Mouse (Mus musculus) cerebellum, adult 2 months (tissue): Measurements from ENCODE around the gene Syn2. TPM values are rescaled to one million over a fixed set of nuclear protein-coding genes. Genes with fewer than 3 reads are reported as not detected.

Source experiments
- DNase-seq, 2 experiments: peaks; one replicate each; pipeline ENCODE4 v3.0.0; 2021
- H3K27ac ChIP-seq: fragments of 200-500 bp; 2 replicates; pipeline ENCODE4 v1.5.1; 2012; ENCODE audit warnings: low read length, control low read depth, inconsistent platforms; ENCODE audit not compliant: insufficient read depth
- H3K27me3 ChIP-seq: fragments of 200-500 bp; 2 replicates; pipeline ENCODE4 v1.6.1; 2012; ENCODE audit warnings: inconsistent platforms, mild to moderate bottlenecking, low read length, moderate library complexity; ENCODE audit not compliant: control insufficient read depth, insufficient read depth
- H3K4me1 ChIP-seq: fragments of 200-500 bp; 2 replicates; pipeline ENCODE4 v1.6.1; 2011; ENCODE audit warnings: low read length; ENCODE audit not compliant: control insufficient read depth, insufficient read depth
- H3K4me3 ChIP-seq: fragments of 200-500 bp; replicated peaks from 2 replicates; pipeline ENCODE3; 2011; ENCODE audit warnings: mild to moderate bottlenecking, low read depth, low read length, control low read depth; ENCODE audit not compliant: insufficient read depth
- CTCF ChIP-seq: fragments of 200-500 bp; IDR thresholded peaks from 2 replicates; pipeline ENCODE4 v1.5.1; 2011; ENCODE audit warnings: low read depth, mild to moderate bottlenecking, control low read depth, low read length, moderate library complexity, borderline replicate concordance; ENCODE audit not compliant: insufficient read depth
- POLR2A ChIP-seq: fragments of 200-500 bp; IDR thresholded peaks from 2 replicates; pipeline ENCODE4 v1.6.1; 2011; ENCODE audit warnings: low read length, control low read depth, borderline replicate concordance; ENCODE audit not compliant: insufficient read depth
- WGBS: fragments of 180-500 bp; shearing (Covaris S2); methylation state at CpG from one replicate; pipeline ENCODE4 v1.1.7; 2018; 5-methylcytosine and 5-hydroxymethylcytosine counted together
- polyA plus RNA-seq: library from polyadenylated mRNA; depleted of rRNA; stranded (reverse); fragments of >200 nt; gene quantifications from 2 replicates; pipeline ENCODE4 v1.2.3, GENCODE M21; 2012

Gene Syn2
- polyA plus RNA-seq, 1 experiment = 272 TPM

DNA sequence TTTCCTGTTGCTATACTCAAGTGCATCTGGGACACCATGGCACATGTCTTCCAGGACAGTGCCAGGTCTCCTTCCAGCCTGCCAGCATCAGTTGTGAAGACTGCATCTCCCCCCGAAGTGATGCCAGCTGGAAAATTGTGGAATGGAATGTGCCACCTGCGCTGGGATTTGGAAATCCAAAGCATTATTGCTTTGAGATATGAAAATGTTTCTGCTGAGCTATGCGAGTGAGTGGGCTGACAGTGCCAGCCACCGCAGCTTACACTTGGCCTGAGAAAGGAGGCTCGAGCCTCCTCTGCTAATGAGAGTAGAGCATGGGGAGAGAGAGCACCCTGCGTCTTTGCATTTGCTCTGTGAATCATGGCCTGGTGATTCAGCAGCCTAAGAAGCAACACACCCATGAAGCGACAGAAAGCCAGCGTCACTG lies 86.5 kb downstream of the Syn2 start:
- peak; percentile 68 to 76 for DNase-seq
- Histone ChIP-seq H3K4me3 (no peak overlapping the region), H3K4me1 (peaks cover 28% of the 10 kb centered on the region), H3K27ac (peak overlapping the region; percentile 81), H3K27me3 (no peaks in the 10 kb centered on the region)
- TF ChIP-seq POLR2A = no peak
- 5% methylated on average over 8 of the region's 8 CpGs for WGBS

DNA sequence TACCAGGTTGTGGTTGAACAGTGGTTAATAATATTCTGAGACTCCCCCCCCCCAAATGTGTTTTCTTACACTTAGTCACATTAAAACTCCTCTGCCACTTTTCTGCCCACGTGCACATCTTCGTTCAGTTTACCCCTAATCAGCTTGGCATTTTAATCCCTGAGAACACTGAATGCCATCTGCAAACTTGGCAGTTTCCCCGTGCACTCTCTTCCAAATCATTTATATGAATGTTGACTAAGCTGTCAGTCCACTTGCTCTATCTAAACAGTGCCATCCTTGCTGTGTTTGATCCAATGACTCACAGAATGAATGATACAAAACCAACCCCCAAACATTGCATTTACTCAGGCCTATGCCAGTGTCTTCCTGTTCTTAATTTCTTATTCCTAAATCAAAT lies 90.8 kb downstream of the Syn2 start:
- no peak overlapping the region for H3K4me3 ChIP-seq
- H3K27ac ChIP-seq = peak overlapping the region; percentile 52; the same call in 1 of the 2 replicates
- peaks cover 43% of the 10 kb centered on the region for H3K4me1 ChIP-seq
- peak; percentile 78 to 92 for DNase-seq
- no peaks in the 10 kb centered on the region for H3K27me3 ChIP-seq
- WGBS = 9% methylated on average over 3 of the region's 3 CpGs
- TF ChIP-seq CTCF = no peak
- TF ChIP-seq POLR2A = no peak

DNA sequence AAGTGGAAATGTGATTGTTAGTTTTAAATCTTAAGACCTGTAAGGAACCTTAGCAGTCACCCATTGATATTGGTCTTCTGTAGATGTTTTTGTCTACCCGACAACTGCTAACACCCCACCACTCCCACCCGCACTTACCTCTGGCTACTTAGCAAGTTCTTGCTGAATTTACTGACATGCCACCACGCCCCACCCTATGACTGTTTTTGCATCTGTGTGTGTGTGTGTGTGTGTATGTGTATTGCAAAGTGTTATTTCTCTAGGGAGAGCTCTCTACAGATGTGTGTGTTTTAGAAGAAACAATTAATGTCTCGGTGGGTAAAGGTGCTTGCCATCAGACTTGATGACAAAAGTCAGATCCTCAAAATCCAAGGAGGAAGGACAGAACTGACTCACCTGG lies 92.3 kb downstream of the Syn2 start, which contains the start of gene Gm17482:
Gm17482 (plus strand) TSS at position 301 of the 400 bp plus-strand sequence.
- Histone ChIP-seq H3K4me3 (no peak within 1 kb of the TSS), H3K4me1 (peaks cover 40% of the 10 kb centered on the region; the same call in 1 of the 2 replicates), H3K27me3 (no peaks in the 10 kb centered on the region), H3K27ac (peak within 1 kb of the TSS; percentile 48; the same call in 1 of the 2 replicates)
- TF ChIP-seq POLR2A = no peak
- no peak for TF ChIP-seq CTCF
- no peak for DNase-seq
- 89% methylated on average over 4 of the region's 4 CpGs for WGBS

DNA sequence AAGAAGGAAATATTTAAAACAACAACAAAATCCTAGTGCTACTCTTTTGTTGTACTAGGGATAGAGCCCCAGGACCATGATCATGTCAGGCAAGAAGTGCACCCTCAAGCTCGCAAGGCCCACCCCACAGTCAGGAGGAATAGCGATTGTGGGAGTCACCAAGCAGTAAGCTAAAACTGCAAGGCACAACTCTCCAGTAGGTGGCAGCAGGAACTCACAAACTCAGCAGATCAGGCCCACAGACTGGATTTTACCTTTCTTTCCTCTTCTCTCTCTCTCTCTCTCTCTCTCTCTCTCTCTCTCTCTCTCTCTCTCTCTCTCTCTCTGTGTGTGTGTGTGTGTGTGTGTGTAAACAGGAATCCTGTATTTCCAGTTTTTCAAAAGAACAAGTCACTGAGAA lies 92.8 kb downstream of the Syn2 start:
- Histone ChIP-seq H3K27me3 (no peaks in the 10 kb centered on the region), H3K27ac (no peak overlapping the region), H3K4me3 (no peak overlapping the region), H3K4me1 (peaks cover 40% of the 10 kb centered on the region; the same call in 1 of the 2 replicates)
- WGBS = 16% methylated on average over 2 of the region's 2 CpGs
- DNase-seq = peak; percentile 83 to 86
- no peak for TF ChIP-seq POLR2A
- peak; percentile 89 for TF ChIP-seq CTCF

DNA sequence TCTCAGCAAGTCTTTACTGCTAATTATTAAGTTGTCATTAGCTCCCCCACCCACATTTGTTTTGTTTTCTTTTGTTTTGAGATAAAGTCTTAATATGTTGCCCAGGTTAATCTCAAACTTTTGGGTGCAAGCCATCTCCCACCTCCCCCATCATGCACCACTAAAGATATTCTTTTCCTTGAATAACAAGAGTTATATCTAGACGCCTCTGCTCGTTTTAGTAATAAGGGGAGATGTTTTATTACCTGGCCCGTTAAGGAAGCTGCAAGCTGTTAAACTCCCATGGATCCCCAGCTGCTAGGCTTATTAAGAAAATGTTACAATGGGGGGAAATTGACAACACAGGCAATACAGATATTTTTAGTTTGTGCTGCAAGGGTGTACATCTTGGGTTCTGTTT lies 95.9 kb downstream of the Syn2 start:
- no peak for DNase-seq
- H3K4me3 ChIP-seq = no peak overlapping the region
- H3K4me1 ChIP-seq = peaks cover 45% of the 10 kb centered on the region
- no peaks in the 10 kb centered on the region for H3K27me3 ChIP-seq
- TF ChIP-seq POLR2A (no peak), CTCF (no peak)
- H3K27ac ChIP-seq = no peak overlapping the region
- 75% methylated on average over 3 of the region's 3 CpGs for WGBS

DNA sequence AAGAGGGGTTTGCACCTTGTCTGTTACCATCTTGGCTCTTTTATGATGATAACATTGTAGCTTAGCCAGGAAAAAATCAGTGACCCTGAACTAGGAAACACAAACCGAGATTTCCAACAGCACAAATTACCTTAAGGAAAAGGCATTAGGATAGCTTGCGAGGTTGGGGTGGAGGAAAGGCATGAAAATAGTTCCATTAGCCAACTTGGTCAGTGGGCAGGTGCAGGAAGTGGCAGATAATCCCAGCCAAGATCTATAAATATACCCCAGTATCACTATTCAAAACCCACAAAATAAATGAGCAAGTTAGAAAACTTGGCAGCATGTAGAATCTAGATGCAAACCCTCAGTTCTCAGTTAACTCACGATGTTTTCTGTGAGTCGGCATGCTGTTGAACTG lies 97.1 kb downstream of the Syn2 start:
- Histone ChIP-seq H3K27me3 (no peaks in the 10 kb centered on the region), H3K27ac (no peak overlapping the region), H3K4me3 (no peak overlapping the region), H3K4me1 (peaks cover 39% of the 10 kb centered on the region)
- 6% methylated on average over 4 of the region's 4 CpGs for WGBS
- no peak for TF ChIP-seq CTCF
- TF ChIP-seq POLR2A = no peak
- DNase-seq = peak in 1 of 2 experiments; percentile 62

DNA sequence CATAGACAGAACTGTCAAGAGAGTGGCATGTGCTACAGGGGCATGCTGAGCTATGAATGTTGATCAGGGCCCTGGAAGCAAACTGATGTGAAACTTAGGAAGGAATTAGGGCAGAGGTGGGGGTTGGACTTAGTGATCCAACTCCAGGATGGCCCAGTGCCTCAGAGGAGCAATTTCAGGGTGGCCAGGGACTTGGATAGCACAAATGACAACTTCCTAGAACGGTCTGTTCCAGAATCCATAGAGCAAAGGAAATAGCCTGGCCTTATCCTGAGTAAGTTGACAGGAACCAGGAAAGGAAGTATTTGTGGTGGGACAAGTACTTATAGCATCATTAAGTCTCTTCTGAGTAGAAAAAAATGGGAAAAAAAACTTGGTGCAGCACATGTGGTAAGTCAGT lies 97.9 kb downstream of the Syn2 start:
- no peak for TF ChIP-seq POLR2A
- TF ChIP-seq CTCF = no peak
- peak overlapping the region; percentile 9; the same call in 1 of the 2 replicates for H3K27ac ChIP-seq
- no peaks in the 10 kb centered on the region for H3K27me3 ChIP-seq
- H3K4me3 ChIP-seq = no peak overlapping the region
- peaks cover 40% of the 10 kb centered on the region for H3K4me1 ChIP-seq
- WGBS = 74% methylated on average over 1 of the region's 1 CpGs
- peak in 1 of 2 experiments; percentile 30 for DNase-seq
